Mouse (Mus musculus) cortical plate, adult 2 months (tissue): ENCODE data around the gene Spred2. TPM values are rescaled to one million over a fixed set of nuclear protein-coding genes. Genes with fewer than 3 reads are reported as not detected.
A peak's percentile ranks its signal among the peaks of the same experiment; 100 is the strongest.

Experiments
- H3K27ac ChIP-seq: fragments of 200-500 bp; 2 replicates; pipeline ENCODE4 v1.5.1; 2012; ENCODE audit warnings: low read length, control low read depth, inconsistent platforms; ENCODE audit not compliant: insufficient read depth
- H3K4me1 ChIP-seq: fragments of 200-500 bp; 2 replicates; pipeline ENCODE4 v1.6.1; 2011; ENCODE audit warnings: low read length; ENCODE audit not compliant: control insufficient read depth, insufficient read depth
- H3K4me3 ChIP-seq: fragments of 200-500 bp; 2 replicates; pipeline ENCODE4 v1.5.1; 2011; ENCODE audit warnings: mild to moderate bottlenecking, low read length, control low read depth; ENCODE audit not compliant: insufficient read depth
- CTCF ChIP-seq: fragments of 200-500 bp; IDR thresholded peaks from 2 replicates; pipeline ENCODE4 v1.5.1; 2011; ENCODE audit warnings: mild to moderate bottlenecking, control low read depth, low read length; ENCODE audit not compliant: insufficient read depth; ENCODE audit errors: extremely low read depth
- POLR2A ChIP-seq: fragments of 200-500 bp; IDR thresholded peaks from 2 replicates; pipeline ENCODE4 v1.6.1; 2011; ENCODE audit warnings: mild to moderate bottlenecking, low read length, control low read depth; ENCODE audit not compliant: insufficient read depth; ENCODE audit errors: extremely low read depth
- polyA plus RNA-seq: library from polyadenylated mRNA; depleted of rRNA; stranded (reverse); fragments of >200 nt; gene quantifications from 2 replicates; pipeline ENCODE4 v1.2.3, GENCODE M21; 2012

Gene Spred2
- polyA plus RNA-seq, 1 experiment: 42.0 TPM

GRCm38 (mm10) chr11:19961766-19962365, 37.7 kb downstream of the Spred2 start:
- H3K4me3 ChIP-seq: no peak overlapping the region
- peaks cover 12% of the 10 kb centered on the region; the same call in 1 of the 2 replicates for H3K4me1 ChIP-seq
- no peak for TF ChIP-seq POLR2A
- TF ChIP-seq CTCF: no peak
- H3K27ac ChIP-seq: no peak overlapping the region

- H3K4me3 ChIP-seq: no peak overlapping the region
- H3K4me1 ChIP-seq: peaks cover 12% of the 10 kb centered on the region; the same call in 1 of the 2 replicates
- TF ChIP-seq CTCF (no peak), POLR2A (no peak)
- H3K27ac ChIP-seq: no peak overlapping the region
Measured at GRCm38 (mm10) chr11:19962796-19963195, 38.6 kb downstream of the Spred2 start.

- Histone ChIP-seq H3K27ac (no peak overlapping the region), H3K4me1 (peaks cover 12% of the 10 kb centered on the region; the same call in 1 of the 2 replicates), H3K4me3 (no peak overlapping the region)
- TF ChIP-seq CTCF: no peak
- no peak for TF ChIP-seq POLR2A
Measured at GRCm38 (mm10) chr11:19963717-19964141, 39.6 kb downstream of the Spred2 start.

GRCm38 (mm10) chr11:19964333-19964732, 40.2 kb downstream of the Spred2 start:
- Histone ChIP-seq H3K4me1 (peaks cover 12% of the 10 kb centered on the region; the same call in 1 of the 2 replicates), H3K4me3 (no peak overlapping the region), H3K27ac (peak overlapping the region; percentile 36; the same call in 1 of the 2 replicates)
- TF ChIP-seq CTCF: no peak

GRCm38 (mm10) chr11:19965037-19965611, 40.9 kb downstream of the Spred2 start:
- H3K4me1 ChIP-seq: peaks cover 12% of the 10 kb centered on the region; the same call in 1 of the 2 replicates
- no peak overlapping the region for H3K4me3 ChIP-seq
- TF ChIP-seq POLR2A (no peak), CTCF (no peak)
- H3K27ac ChIP-seq: no peak overlapping the region; the same call in 1 of the 2 replicates

GRCm38 (mm10) chr11:19965664-19966063, 41.5 kb downstream of the Spred2 start:
- TF ChIP-seq POLR2A (no peak), CTCF (no peak)
- H3K27ac ChIP-seq: no peak overlapping the region
- peaks cover 12% of the 10 kb centered on the region; the same call in 1 of the 2 replicates for H3K4me1 ChIP-seq
- H3K4me3 ChIP-seq: no peak overlapping the region

- H3K27ac ChIP-seq: no peak overlapping the region
- H3K4me1 ChIP-seq: peaks cover 12% of the 10 kb centered on the region; the same call in 1 of the 2 replicates
- H3K4me3 ChIP-seq: no peak overlapping the region
- no peak for TF ChIP-seq POLR2A
- TF ChIP-seq CTCF: no peak
Measured at GRCm38 (mm10) chr11:19966294-19966693, 42.1 kb downstream of the Spred2 start.

GRCm38 (mm10) chr11:19969584-19969983, 45.4 kb downstream of the Spred2 start:
- TF ChIP-seq CTCF: no peak
- no peak for TF ChIP-seq POLR2A
- Histone ChIP-seq H3K4me3 (no peak overlapping the region), H3K4me1 (peaks cover 9% of the 10 kb centered on the region), H3K27ac (no peak overlapping the region)

GRCm38 (mm10) chr11:19971954-19972750, 48.0 kb downstream of the Spred2 start:
- Histone ChIP-seq H3K4me1 (peaks cover 3% of the 10 kb centered on the region; the same call in 1 of the 2 replicates), H3K4me3 (no peak overlapping the region), H3K27ac (no peak overlapping the region)
- TF ChIP-seq POLR2A (no peak), CTCF (peak; percentile 40)
